Mouse (Mus musculus): ENCODE results near the gene Atg4a-ps.

DNA sequence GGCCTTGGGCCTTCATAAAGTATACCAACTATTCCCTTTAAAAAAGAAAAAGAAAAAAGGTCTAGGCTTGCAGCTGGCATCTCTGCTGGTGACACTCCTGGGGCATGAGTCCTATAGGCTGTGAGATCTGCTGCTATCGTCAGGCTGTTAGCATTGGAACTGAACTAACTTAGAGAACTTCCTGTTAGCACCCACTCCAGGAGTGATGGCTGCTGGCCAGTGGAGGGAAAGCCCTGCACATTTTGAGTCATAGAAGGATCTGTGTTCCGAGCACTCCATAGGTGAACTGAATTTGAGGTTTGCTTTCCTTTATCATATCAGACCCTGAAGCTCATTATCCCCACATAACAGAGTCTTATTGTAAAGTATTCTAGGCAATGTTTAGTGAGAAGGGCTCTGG is 14.1 kb upstream of the Atg4a-ps start:
- TF ChIP-seq GATA1 (IDR thresholded peaks at IDR 0.05; ENCODE audit: low read length): no peak
- no peak for TF ChIP-seq TAL1 (IDR thresholded peaks at IDR 0.05; ENCODE audit: low read length)

Data from erythroblast, embryonic 14.5 days (primary cell).